Mouse (Mus musculus) testis, adult 2 months (tissue): Measurements from ENCODE around the gene Agap3.

ENCODE experiments used
- CTCF ChIP-seq: fragments of 200-500 bp; IDR thresholded peaks from 2 replicates; pipeline ENCODE4 v1.5.1; 2012; ENCODE audit warnings: low read depth, mild to moderate bottlenecking, inconsistent platforms, low read length, moderate library complexity; ENCODE audit not compliant: control insufficient read depth, insufficient read depth, insufficient replicate concordance
- POLR2A ChIP-seq: fragments of 200-500 bp; IDR thresholded peaks from 2 replicates; pipeline ENCODE4 v1.6.1; 2012; ENCODE audit warnings: low read depth, mild to moderate bottlenecking, inconsistent platforms, low read length, moderate library complexity; ENCODE audit not compliant: control insufficient read depth

DNA sequence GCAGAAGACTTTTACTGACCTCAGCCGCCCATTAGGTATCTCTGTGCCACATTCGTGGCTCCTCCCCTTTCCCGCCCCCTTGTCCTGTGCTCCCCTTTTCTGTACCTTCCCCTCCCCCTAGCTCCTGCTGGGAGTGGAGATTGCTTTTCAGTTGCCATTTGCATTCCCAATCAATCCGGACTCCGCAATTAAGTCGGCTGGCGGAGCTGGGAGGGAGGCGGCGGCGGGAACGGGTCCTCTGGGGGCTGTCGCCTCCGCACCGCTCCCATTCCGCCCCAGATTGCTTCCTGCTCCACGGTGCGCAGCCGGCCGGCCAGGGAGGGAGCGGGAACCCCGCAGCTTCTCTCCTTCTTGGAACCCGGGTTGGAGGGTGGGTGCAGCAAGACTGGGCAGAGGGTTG, 33.0 kb downstream of the Agap3 start:
- TF ChIP-seq CTCF = no peak
- no peak for TF ChIP-seq POLR2A
